Mouse (Mus musculus) neural tube, embryonic 11.5 days (tissue): Measurements from ENCODE around the gene Wbp4. TPM values are rescaled to one million over a fixed set of nuclear protein-coding genes. Genes with fewer than 3 reads are reported as not detected.
A peak's percentile ranks its signal among the peaks of the same experiment; 100 is the strongest.
"Not testable (repeated sequence)": the region's sequence is repeated elsewhere in the genome, so short reads cannot be mapped to it uniquely, and the experiment has no call there.

Source experiments
- ATAC-seq: fragments of 200-750 bp; cut with Nextera tagmentation; 2 replicates; pipeline ENCODE4 v1.8.0; 2017; ENCODE audit warnings: moderate number of reproducible peaks, mild to moderate bottlenecking, moderate TSS enrichment, moderate library complexity; ENCODE audit not compliant: insufficient read depth, low FRiP score, low TSS enrichment
- DNase-seq: peaks from one replicate; pipeline ENCODE4 v3.0.0-alpha.2; 2015; ENCODE audit warnings: low spot score
- H3K27ac ChIP-seq: fragments of 300-500 bp; sonication (generic); 2 replicates; pipeline ENCODE4 v1.5.1; 2014; ENCODE audit warnings: low read depth, mild to moderate bottlenecking, low read length
- H3K27me3 ChIP-seq: fragments of 300-500 bp; sonication (generic); 2 replicates; pipeline ENCODE4 v1.6.1; 2014; ENCODE audit warnings: mild to moderate bottlenecking, low read length, mixed read lengths; ENCODE audit not compliant: control insufficient read depth, insufficient read depth
- H3K36me3 ChIP-seq: fragments of 300-500 bp; sonication (generic); 2 replicates; pipeline ENCODE4 v1.6.1; 2014; ENCODE audit warnings: mild to moderate bottlenecking, low read length, moderate library complexity, mixed read lengths; ENCODE audit not compliant: control insufficient read depth, insufficient read depth
- H3K4me1 ChIP-seq: fragments of 300-500 bp; sonication (generic); 2 replicates; pipeline ENCODE4 v1.6.1; 2014; ENCODE audit warnings: low read length, mixed read lengths; ENCODE audit not compliant: control insufficient read depth, insufficient read depth
- H3K4me2 ChIP-seq: fragments of 300-500 bp; sonication (generic); 2 replicates; pipeline ENCODE4 v1.6.1; 2014; ENCODE audit warnings: low read depth, mild to moderate bottlenecking, moderate library complexity
- H3K4me3 ChIP-seq: fragments of 300-500 bp; sonication (generic); 2 replicates; pipeline ENCODE4 v1.5.1; 2014; ENCODE audit warnings: low read depth, low read length
- H3K9ac ChIP-seq: fragments of 300-500 bp; sonication (generic); 2 replicates; pipeline ENCODE4 v1.6.1; 2014; ENCODE audit warnings: mild to moderate bottlenecking, low read length
- H3K9me3 ChIP-seq: fragments of 300-500 bp; sonication (generic); 2 replicates; pipeline ENCODE4 v1.6.1; 2016; ENCODE audit warnings: low read length; ENCODE audit not compliant: control insufficient read depth
- WGBS: fragments of 180-500 bp; shearing (Covaris S2); extraction: QIAGEN DNeasy Blood & Tissue Kit; methylation state at CpG from one replicate; pipeline ENCODE4 v1.1.7; 2014; 5-methylcytosine and 5-hydroxymethylcytosine counted together
- polyA plus RNA-seq: library from polyadenylated mRNA; unstranded; fragments of >200 nt; fragmentation: Nextera tagmentation; extraction: Ambion mirVana; gene quantifications from 2 replicates; pipeline ENCODE4 v1.2.1, GENCODE M21; 2014

The Wbp4 gene
- 57.8 TPM in 2 replicates for polyA plus RNA-seq

DNA sequence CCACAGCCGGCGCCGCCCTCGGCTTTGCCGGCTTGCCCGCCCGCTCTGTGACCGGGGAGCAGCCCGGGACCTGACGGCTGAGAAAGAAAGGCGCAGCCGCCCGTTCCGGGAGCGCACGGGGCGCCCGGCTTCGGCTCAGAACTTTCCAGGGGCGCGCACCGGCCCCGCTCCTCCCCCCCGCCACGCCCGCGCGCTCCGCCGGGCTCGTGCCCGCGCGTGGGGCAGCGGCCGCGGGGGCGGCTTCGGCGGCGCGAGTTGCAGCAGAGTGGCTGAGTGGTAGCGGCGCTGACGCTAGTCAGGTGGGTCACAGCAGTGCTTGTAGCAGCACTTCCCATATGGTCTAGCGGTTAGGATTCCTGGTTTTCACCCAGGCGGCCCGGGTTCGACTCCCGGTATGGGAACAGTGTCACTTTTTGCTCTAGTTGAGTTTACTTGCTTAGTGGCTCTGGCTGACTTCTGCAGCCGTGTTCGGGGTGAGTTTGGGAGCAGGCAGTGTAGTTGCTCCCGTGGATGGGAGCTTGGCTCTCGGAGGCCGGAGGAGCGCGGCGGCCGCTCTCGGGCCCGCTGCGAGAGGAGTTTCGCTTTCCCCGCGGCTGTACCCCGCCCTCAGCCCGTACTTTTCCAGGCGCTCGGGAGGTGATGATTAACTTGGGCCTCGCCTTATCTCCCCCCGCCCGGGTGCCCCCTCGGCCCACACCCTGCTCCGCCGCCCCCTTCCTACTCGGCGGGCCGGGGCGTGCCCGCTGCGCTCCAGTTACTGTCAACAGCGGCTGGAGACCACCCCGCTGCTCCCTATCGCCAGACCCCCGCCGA lies at the start of gene Wbp4:
Gene Wbp4, minus strand, starts transcription at position 182 of the 813 bp plus-strand sequence.
- H3K4me3 ChIP-seq: peak within 1 kb of the TSS; percentile 77

DNA sequence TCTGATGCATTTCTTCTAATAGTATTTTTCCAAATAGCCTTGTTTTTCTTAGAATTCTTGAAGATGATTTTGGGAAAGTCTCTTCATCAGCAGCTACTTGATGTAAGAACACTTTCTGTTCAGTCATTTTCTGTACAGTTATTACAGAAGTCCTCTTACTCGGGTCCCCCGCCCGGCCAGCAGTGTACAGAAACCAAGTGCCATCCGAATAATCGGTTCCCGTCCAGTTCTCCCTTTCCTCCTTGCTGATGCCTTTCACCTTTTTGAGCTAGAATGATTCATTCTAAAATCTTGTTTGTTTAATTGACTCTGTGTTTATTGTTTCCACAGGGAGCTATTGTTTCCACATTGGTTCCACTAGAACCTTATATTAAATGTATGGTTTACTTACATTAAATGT lies 49.4 kb upstream of the Wbp4 start:
- no peaks in the 10 kb centered on the region for H3K9me3 ChIP-seq
- WGBS: 91% methylated on average over 6 of the region's 6 CpGs

More for the DNA sequence above, at the start of gene Wbp4:
- peaks cover 3% of the 10 kb centered on the region; the same call in 1 of the 2 replicates for H3K36me3 ChIP-seq
- DNase-seq (peak; percentile 94), ATAC-seq (peak; percentile 94)
- H3K4me1 ChIP-seq: peaks cover 13% of the 10 kb centered on the region
- peak within 1 kb of the TSS; percentile 65 for H3K4me2 ChIP-seq
- no peaks in the 10 kb centered on the region for H3K9me3 ChIP-seq
- H3K9ac ChIP-seq: peak within 1 kb of the TSS; percentile 90
- no peaks in the 10 kb centered on the region for H3K27me3 ChIP-seq
- WGBS: under 1% methylated on average over 62 of the region's 86 CpGs
- peak within 1 kb of the TSS; percentile 99 for H3K27ac ChIP-seq

DNA sequence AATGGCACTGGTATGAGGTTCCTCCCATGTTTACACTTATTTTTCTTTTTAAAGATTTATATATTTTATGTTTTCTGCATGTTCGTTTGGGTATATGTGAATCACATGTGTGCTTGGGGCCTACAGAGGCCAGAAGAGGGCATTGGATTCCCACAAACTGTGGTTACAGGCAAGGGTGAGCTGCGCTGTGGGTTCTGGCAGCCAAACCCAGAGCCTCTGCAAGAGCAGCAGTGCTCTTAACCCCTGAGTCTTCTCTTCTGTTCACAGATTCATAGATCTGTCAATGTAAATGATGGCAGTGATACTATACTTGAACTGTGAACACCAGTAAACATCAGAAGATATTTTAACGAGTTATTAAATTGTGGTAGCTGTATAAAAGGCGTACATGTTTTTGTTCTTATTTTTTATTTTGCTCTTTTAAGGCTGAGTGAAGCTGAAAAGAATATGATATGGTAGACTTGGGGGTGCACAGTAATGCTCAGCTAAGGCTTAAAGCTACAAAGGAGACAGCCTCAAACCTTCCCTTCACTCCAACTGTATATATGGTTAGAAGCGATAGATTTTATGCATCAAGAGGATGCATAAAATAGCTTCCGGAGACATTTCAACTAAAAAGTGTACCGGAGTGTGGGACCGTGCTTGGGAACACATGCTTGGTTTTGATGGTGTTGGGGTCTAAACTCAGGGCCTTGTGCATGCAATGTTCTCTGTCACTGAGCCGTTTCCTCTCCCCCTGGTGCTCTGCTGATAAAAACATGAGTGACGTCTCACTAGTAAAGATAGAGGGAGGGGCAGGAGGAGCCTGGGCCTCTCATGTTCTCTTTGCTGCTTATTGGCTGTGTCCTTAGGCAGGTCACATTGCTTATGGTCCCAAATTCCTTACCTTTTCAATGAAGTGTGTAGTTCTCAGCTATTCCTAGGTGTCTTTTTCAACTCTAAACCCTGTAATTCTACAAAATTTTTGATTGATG lies 48.5 kb upstream of the Wbp4 start:
- H3K4me2 ChIP-seq: no peak overlapping the region
- no peaks in the 10 kb centered on the region for H3K27me3 ChIP-seq
- no peak overlapping the region for H3K27ac ChIP-seq
- H3K36me3 ChIP-seq: no peaks in the 10 kb centered on the region
- ATAC-seq: no peak
- H3K4me3 ChIP-seq: no peak overlapping the region
- no peaks in the 10 kb centered on the region for H3K9me3 ChIP-seq
- 84% methylated on average over 10 of the region's 10 CpGs for WGBS
- no peak for DNase-seq
- no peak overlapping the region for H3K9ac ChIP-seq
- H3K4me1 ChIP-seq: no peaks in the 10 kb centered on the region

More for the DNA sequence above, 49.4 kb upstream of the Wbp4 start:
- DNase-seq (no peak), ATAC-seq (no peak)
- H3K4me1 ChIP-seq: no peaks in the 10 kb centered on the region
- H3K9ac ChIP-seq: no peak overlapping the region
- H3K36me3 ChIP-seq: no peaks in the 10 kb centered on the region
- H3K4me2 ChIP-seq: no peak overlapping the region
- no peaks in the 10 kb centered on the region for H3K27me3 ChIP-seq
- H3K27ac ChIP-seq: no peak overlapping the region
- no peak overlapping the region for H3K4me3 ChIP-seq

DNA sequence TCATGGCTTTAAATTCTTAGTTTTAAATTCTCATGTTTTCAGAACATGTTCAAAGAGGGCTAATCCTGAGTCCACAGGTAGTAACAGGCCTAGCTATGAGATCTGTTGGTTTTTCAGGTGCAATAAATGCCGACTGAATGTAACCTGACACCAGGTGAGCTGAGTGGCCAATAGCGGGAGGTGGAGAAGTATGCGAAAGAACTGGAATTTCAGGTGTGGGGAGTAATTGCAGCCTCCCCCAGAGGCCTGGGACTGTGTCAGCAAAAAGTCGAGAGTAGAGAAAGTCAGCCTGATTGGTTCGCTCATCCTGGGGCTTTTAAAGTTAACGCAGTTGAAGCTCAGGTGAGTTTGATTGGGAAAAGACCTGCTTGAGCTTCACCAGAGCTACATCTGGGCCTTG lies 46.4 kb upstream of the Wbp4 start:
- Histone ChIP-seq H3K36me3 (no peaks in the 10 kb centered on the region), H3K9ac (no peak overlapping the region), H3K4me1 (no peaks in the 10 kb centered on the region), H3K9me3 (no peaks in the 10 kb centered on the region), H3K4me2 (no peak overlapping the region), H3K27me3 (no peaks in the 10 kb centered on the region), H3K27ac (no peak overlapping the region), H3K4me3 (no peak overlapping the region)
- WGBS: 63% methylated on average over 6 of the region's 6 CpGs
- DNase-seq: no peak
- ATAC-seq: no peak

DNA sequence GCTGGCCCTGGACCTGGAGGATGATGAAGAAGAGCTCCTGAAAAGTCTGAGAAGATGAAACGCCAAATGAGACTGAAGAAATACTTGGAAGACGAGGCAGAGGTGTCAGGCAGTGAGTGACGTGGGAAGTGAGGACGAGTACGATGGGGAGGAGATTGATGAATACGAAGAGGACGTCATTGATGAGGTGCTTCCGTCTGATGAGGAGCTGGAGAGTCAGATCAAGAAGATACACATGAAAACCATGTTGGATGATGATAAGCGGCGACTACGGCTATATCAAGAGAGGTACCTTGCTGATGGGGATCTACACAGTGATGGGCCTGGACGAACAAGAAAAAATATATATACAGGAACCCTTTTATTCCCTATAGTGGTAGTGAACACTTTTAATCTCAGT lies 44.8 kb upstream of the Wbp4 start:
- H3K9ac ChIP-seq, ATAC-seq: not testable (repeated sequence)
- WGBS: 91% methylated on average over 12 of the region's 12 CpGs

DNA sequence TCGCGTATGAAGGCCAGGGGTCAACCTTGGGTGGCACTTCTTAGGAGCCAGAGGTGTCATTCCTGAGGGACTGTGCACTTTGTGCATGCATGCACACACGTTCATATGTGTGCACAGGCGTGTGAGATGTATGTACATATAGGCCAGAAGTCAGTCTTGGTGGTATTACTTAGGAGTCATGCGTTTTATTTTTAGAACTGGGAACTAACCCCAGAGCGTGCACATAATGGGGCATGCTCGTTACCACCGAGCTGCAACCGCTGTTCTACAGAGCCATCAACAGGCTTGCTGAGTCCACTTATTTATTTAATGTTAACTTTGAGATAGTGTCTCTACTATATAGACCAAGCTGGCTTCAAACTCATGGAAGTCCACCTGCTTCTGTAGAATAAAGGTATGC lies 41.1 kb upstream of the Wbp4 start:
- WGBS: 92% methylated on average over 9 of the region's 9 CpGs

More for the DNA sequence above, 44.8 kb upstream of the Wbp4 start:
- not testable (repeated sequence) for H3K4me2 ChIP-seq, H3K27ac ChIP-seq, H3K9me3 ChIP-seq, H3K4me1 ChIP-seq, DNase-seq, H3K4me3 ChIP-seq, H3K27me3 ChIP-seq, H3K36me3 ChIP-seq

DNA sequence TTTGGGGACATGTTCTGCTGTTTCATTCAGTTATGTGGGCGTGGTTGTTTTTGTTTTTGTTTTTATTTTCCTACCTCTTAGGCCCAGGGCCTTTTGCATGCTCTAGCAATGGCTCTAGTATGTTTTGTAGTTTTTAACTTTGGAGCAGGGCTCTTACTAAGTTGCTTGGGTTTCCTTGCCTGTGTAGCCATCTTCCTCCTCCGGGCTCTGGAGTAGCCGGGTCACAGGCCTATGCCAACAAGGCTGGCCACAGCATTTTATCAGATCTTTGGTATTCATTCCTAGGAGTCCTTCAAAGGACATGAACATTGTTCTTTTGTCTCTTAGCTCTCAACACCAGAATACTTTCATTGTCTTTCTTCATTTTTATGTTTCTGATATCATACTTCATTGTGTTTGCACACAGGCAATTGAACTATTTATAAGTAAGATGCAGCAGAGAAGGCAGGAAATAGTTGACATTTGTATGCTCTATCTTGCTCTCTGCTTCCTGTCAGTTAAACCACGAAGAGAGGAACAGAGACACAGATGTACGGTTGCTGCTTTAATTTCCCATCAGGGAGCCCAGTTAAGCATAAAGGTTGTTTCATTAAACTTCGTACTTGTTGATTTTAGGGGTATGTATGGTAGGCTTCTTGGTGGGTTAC lies 40.3 kb upstream of the Wbp4 start:
- Histone ChIP-seq H3K9ac (no peak overlapping the region), H3K9me3 (no peaks in the 10 kb centered on the region), H3K4me3 (no peak overlapping the region), H3K27me3 (no peaks in the 10 kb centered on the region), H3K4me1 (no peaks in the 10 kb centered on the region), H3K4me2 (no peak overlapping the region), H3K36me3 (no peaks in the 10 kb centered on the region), H3K27ac (no peak overlapping the region)
- DNase-seq: no peak
- no peak for ATAC-seq
- WGBS: 81% methylated on average over 6 of the region's 6 CpGs

More for the DNA sequence above, 41.1 kb upstream of the Wbp4 start:
- H3K4me1 ChIP-seq: no peaks in the 10 kb centered on the region
- no peak overlapping the region for H3K4me2 ChIP-seq
- no peak overlapping the region for H3K4me3 ChIP-seq
- DNase-seq (no peak), ATAC-seq (no peak)
- H3K27me3 ChIP-seq: no peaks in the 10 kb centered on the region
- H3K36me3 ChIP-seq: no peaks in the 10 kb centered on the region
- H3K27ac ChIP-seq: no peak overlapping the region
- H3K9me3 ChIP-seq: no peaks in the 10 kb centered on the region
- H3K9ac ChIP-seq: no peak overlapping the region

DNA sequence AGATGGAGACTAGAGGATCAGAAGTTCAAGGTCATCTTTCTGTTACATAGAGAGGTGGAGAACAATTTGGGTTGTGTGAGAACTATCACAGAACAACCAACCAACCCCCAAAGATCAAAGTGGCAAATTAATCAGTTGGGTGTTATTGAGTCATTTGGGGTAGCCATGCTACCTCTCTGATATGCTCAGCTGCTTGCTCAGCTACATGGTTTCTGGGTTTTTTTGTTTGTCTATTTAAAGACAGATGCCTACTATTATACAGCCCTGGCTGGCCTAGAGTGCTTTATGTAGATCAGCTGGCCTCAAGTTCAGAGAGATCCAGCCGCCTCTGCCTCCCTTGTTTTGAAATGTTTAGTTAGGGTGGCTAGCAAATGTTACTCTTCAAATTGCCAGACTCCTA lies 39.7 kb upstream of the Wbp4 start:
- ATAC-seq: no peak
- WGBS: 84% methylated on average over 1 of the region's 1 CpGs
- H3K4me2 ChIP-seq: no peak overlapping the region
- no peak overlapping the region for H3K9ac ChIP-seq
- no peaks in the 10 kb centered on the region for H3K9me3 ChIP-seq
- H3K27ac ChIP-seq: no peak overlapping the region
- no peaks in the 10 kb centered on the region for H3K36me3 ChIP-seq
- no peaks in the 10 kb centered on the region for H3K4me1 ChIP-seq
- no peak for DNase-seq
- H3K27me3 ChIP-seq: no peaks in the 10 kb centered on the region
- no peak overlapping the region for H3K4me3 ChIP-seq
